Mouse (Mus musculus): ENCODE measurements around the gene Stpg2.

DNA sequence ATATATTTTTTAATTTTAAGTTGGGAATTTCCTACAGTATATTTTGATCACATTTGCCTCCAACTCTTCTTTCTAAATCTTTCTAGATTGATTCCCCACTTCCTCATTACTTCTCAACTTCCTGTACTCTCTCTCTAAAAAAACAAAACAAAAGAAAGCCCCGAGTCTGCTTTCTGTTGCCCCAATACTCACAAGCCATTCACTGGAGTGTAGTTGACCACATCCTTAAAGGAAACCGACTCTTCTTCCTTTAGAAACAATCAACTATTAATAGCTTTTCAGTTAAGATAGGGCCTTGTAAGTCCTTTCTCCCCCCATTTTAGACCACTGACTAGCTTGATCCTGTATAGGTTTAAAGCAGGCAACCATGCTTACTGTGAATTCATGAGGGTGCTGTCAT is 39.7 kb downstream of the Stpg2 start:
- TF ChIP-seq CTCF (IDR thresholded peaks at IDR 0.05; ENCODE audit: low read depth, low read length) (no peak), EP300 (IDR thresholded peaks at IDR 0.05; ENCODE audit: insufficient read depth, low read depth, low read length) (no peak), POLR2A (IDR thresholded peaks at IDR 0.05; ENCODE audit: insufficient read depth, low read length) (no peak)

Data from ES-Bruce4 (cell line).